Mouse (Mus musculus) adrenal gland, adult 18-20 months (tissue): ENCODE results near the gene Cep97. TPM values are rescaled to one million over a fixed set of nuclear protein-coding genes. Genes with fewer than 3 reads are reported as not detected.
"Not testable (repeated sequence)": the region's sequence is repeated elsewhere in the genome, so short reads cannot be mapped to it uniquely, and the experiment has no call there.

Experiments
- DNase-seq, 2 experiments: peaks; one replicate each; pipeline ENCODE4 v3.0.0; 2021 to 2022; ENCODE audit warnings: low spot score in 2 of 2
- total RNA-seq, 2 experiments: library from RNA; stranded (reverse); gene quantifications; 1 replicate in 1 of 2; 2 replicates in 1 of 2; pipeline ENCODE4 v1.2.3; 2021

Cep97 gene
- total RNA-seq, 2 experiments from 2014 or later = 7.1 to 7.6 TPM

- DNase-seq = no peak
Measured at GRCm38 (mm10) chr16:55948963-55949362, 14.3 kb upstream of the Cep97 start.

GRCm38 (mm10) chr16:55947876-55948410 lies 13.3 kb upstream of the Cep97 start:
- not testable (repeated sequence) for DNase-seq

GRCm38 (mm10) chr16:55947266-55947665 lies 12.6 kb upstream of the Cep97 start:
- DNase-seq = no peak

- no peak for DNase-seq
Measured at GRCm38 (mm10) chr16:55940781-55941180, 6.1 kb upstream of the Cep97 start.

GRCm38 (mm10) chr16:55939703-55940102 lies 5.0 kb upstream of the Cep97 start:
- DNase-seq = no peak

- no peak for DNase-seq
Measured at GRCm38 (mm10) chr16:55938761-55939160, 4.1 kb upstream of the Cep97 start.

GRCm38 (mm10) chr16:55933681-55934343 lies 843 bp downstream of the Cep97 start:
- DNase-seq = peak; percentile 37 to 45

GRCm38 (mm10) chr16:55924010-55924409 lies 10.6 kb downstream of the Cep97 start:
- no peak for DNase-seq

- no peak for DNase-seq
Measured at GRCm38 (mm10) chr16:55922079-55922478, 12.6 kb downstream of the Cep97 start.

- no peak for DNase-seq
Measured at GRCm38 (mm10) chr16:55914716-55915115, 19.9 kb downstream of the Cep97 start.

GRCm38 (mm10) chr16:55910208-55910793 lies 24.4 kb downstream of the Cep97 start:
- no peak for DNase-seq

GRCm38 (mm10) chr16:55906928-55907679 lies 27.6 kb downstream of the Cep97 start:
- DNase-seq = no peak

GRCm38 (mm10) chr16:55905370-55905769 lies 29.3 kb downstream of the Cep97 start:
- no peak for DNase-seq

GRCm38 (mm10) chr16:55901839-55902756 lies 32.6 kb downstream of the Cep97 start:
- DNase-seq = no peak

- peak in 1 of 2 experiments; percentile 5 for DNase-seq
Measured at GRCm38 (mm10) chr16:55898385-55899002, 36.2 kb downstream of the Cep97 start.

- DNase-seq = no peak
Measured at GRCm38 (mm10) chr16:55895651-55896095, 39.0 kb downstream of the Cep97 start.

- peak; percentile 77 to 78 for DNase-seq
Measured at GRCm38 (mm10) chr16:55894893-55895650, 39.6 kb downstream of the Cep97 start, which contains the start of gene Nxpe3. Nxpe3 (minus strand) TSS chr16:55895285.

GRCm38 (mm10) chr16:55894536-55894892 lies 40.1 kb downstream of the Cep97 start:
- DNase-seq = no peak

GRCm38 (mm10) chr16:55893410-55894107 lies 41.1 kb downstream of the Cep97 start:
- DNase-seq = no peak
